In the genomic region with DNA sequence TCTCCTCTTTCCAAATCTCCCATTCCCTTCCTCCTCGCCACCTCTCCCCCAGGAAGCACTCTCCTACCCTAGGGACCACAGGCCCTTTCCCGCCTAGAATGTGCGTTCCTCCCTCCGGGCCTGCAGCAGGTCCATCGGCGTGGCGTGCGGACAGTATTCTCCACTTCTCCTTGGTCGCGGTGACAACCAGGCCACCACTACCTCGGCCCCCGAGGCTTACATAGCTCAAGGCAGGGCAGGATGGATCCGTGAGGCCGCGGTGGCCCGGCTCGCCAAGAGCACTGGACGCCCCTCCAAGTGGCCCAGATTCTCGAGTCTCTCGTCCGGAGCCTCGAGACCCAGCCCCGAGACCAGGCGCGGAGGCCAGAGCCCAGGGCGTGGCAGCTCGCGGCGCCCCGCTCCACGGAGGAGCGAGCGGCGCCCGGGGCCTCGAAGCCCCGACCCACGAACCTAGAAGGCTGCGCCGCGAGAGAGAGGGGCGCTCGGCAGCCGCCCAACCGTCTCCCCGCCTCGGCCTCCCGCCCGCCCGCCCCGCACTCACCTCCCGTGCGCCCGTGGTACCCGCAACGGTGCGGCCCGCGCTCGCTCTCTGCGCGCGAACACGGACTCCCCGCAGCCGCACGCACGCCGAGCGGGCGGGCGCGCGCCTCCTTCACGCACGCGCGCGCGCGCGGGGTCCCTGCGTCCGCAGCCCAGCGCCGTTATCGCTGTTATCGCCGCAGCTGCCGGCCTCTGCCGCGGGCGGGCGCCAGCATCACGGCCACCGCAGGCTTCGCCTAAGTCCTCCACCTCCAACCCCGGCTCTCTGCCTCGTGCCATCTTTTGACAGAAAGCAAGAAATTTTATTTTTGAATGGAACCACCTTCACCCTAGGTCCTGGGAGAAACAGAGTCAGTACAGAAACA, we compare ENCODE assay signal across 8 mouse cellular contexts. TPM values are rescaled to one million over a fixed set of nuclear protein-coding genes. Genes with fewer than 3 reads are reported as not detected.
DNase-seq lines count a peak whose midpoint lies in the region; ATAC-seq lines count a peak whose summit lies in the region.

A gene (minus strand): TSS at position 700 of the 905 bp plus-strand sequence.

- under 1% methylated on average over 81 of the region's 99 CpGs for WGBS in embryonic facial prominence, embryonic 13.5 days
- WGBS in limb, embryonic 15.5 days, result under 1% methylated on average over 93 of the region's 99 CpGs
- WGBS in midbrain, embryonic 15.5 days, result under 1% methylated on average over 94 of the region's 99 CpGs
- 1% methylated on average over 67 of the region's 99 CpGs for WGBS in stomach, embryonic 14.5 days

- no peaks in the 10 kb centered on the region for H3K27me3 ChIP-seq in embryonic facial prominence, embryonic 13.5 days
- H3K27me3 ChIP-seq in limb, embryonic 15.5 days, result no peaks in the 10 kb centered on the region
- no peaks in the 10 kb centered on the region for H3K27me3 ChIP-seq in midbrain, embryonic 15.5 days (replicated peaks)
- no peaks in the 10 kb centered on the region for H3K27me3 ChIP-seq in stomach, embryonic 14.5 days (ENCODE audit: control insufficient read depth, insufficient read depth, low read length)

- H3K9ac ChIP-seq in embryonic facial prominence, embryonic 13.5 days, result peak within 1 kb of the TSS; percentile 88
- peak within 1 kb of the TSS; percentile 80 for H3K9ac ChIP-seq in limb, embryonic 15.5 days
- H3K9ac ChIP-seq in midbrain, embryonic 15.5 days, result peak within 1 kb of the TSS; percentile 83
- H3K9ac ChIP-seq in stomach, embryonic 14.5 days (replicated peaks; ENCODE audit: low read depth, low read length), result peak within 1 kb of the TSS; percentile 81

- H3K4me1 ChIP-seq in embryonic facial prominence, embryonic 13.5 days, result peaks cover 14% of the 10 kb centered on the region; the same call in 1 of the 2 replicates
- peaks cover 13% of the 10 kb centered on the region; the same call in 1 of the 2 replicates for H3K4me1 ChIP-seq in limb, embryonic 15.5 days
- H3K4me1 ChIP-seq in midbrain, embryonic 15.5 days, result peaks cover 37% of the 10 kb centered on the region
- no peaks in the 10 kb centered on the region; the same call in 1 of the 2 replicates for H3K4me1 ChIP-seq in stomach, embryonic 14.5 days (ENCODE audit: control insufficient read depth, insufficient read depth, low read length)

- H3K36me3 ChIP-seq in embryonic facial prominence, embryonic 13.5 days, result no peaks in the 10 kb centered on the region
- no peaks in the 10 kb centered on the region for H3K36me3 ChIP-seq in limb, embryonic 15.5 days
- no peaks in the 10 kb centered on the region for H3K36me3 ChIP-seq in midbrain, embryonic 15.5 days (replicated peaks)
- no peaks in the 10 kb centered on the region for H3K36me3 ChIP-seq in stomach, embryonic 14.5 days (ENCODE audit: control insufficient read depth, insufficient read depth, low read length)

- H3K4me3 ChIP-seq in embryonic facial prominence, embryonic 13.5 days, result peak within 1 kb of the TSS; percentile 72
- peak within 1 kb of the TSS; percentile 64 for H3K4me3 ChIP-seq in limb, embryonic 15.5 days
- peak within 1 kb of the TSS; percentile 77 for H3K4me3 ChIP-seq in midbrain, embryonic 15.5 days
- peak within 1 kb of the TSS; percentile 73 for H3K4me3 ChIP-seq in stomach, embryonic 14.5 days (ENCODE audit: low read depth, low read length)

- H3K9me3 ChIP-seq in embryonic facial prominence, embryonic 13.5 days, result no peaks in the 10 kb centered on the region
- no peaks in the 10 kb centered on the region for H3K9me3 ChIP-seq in limb, embryonic 15.5 days
- no peaks in the 10 kb centered on the region for H3K9me3 ChIP-seq in midbrain, embryonic 15.5 days
- H3K9me3 ChIP-seq in stomach, embryonic 14.5 days (ENCODE audit: control insufficient read depth, low read depth, low read length), result no peaks in the 10 kb centered on the region

- H3K4me2 ChIP-seq in embryonic facial prominence, embryonic 13.5 days, result peak within 1 kb of the TSS; percentile 79
- H3K4me2 ChIP-seq in limb, embryonic 15.5 days, result peak within 1 kb of the TSS; percentile 77
- H3K4me2 ChIP-seq in midbrain, embryonic 15.5 days, result peak within 1 kb of the TSS; percentile 64
- peak within 1 kb of the TSS; percentile 79 for H3K4me2 ChIP-seq in stomach, embryonic 14.5 days (replicated peaks; ENCODE audit: low read depth, low read length)

- peak; percentile 59 for ATAC-seq in embryonic facial prominence, embryonic 13.5 days (ENCODE audit: insufficient number of reproducible peaks, insufficient read depth, low FRiP score, low TSS enrichment, low read depth)
- ATAC-seq in limb, embryonic 15.5 days (ENCODE audit: insufficient number of reproducible peaks, low FRiP score, low TSS enrichment, low read depth), result peak; percentile 48
- peak; percentile 88 for ATAC-seq in midbrain, embryonic 15.5 days (replicated peaks)
- ATAC-seq in stomach, embryonic 14.5 days (ENCODE audit: insufficient number of reproducible peaks, insufficient read depth, low FRiP score, low read depth), result peak; percentile 84

- peak within 1 kb of the TSS; percentile 11; the same call in 1 of the 2 replicates for H3K27ac ChIP-seq in embryonic facial prominence, embryonic 13.5 days
- H3K27ac ChIP-seq in limb, embryonic 15.5 days, result peak within 1 kb of the TSS; percentile 76
- H3K27ac ChIP-seq in midbrain, embryonic 15.5 days, result peak within 1 kb of the TSS; percentile 87
- peak within 1 kb of the TSS; percentile 44 for H3K27ac ChIP-seq in stomach, embryonic 14.5 days (ENCODE audit: low read length)

- peak; percentile 23 for DNase-seq in thymus, postnatal 4 days
- no peak for DNase-seq in thymus, adult 18-20 months
- peak; percentile 50 to 63 for DNase-seq in heart, adult 9 months (ENCODE audit: low spot score in 2 of 2)
- peak; percentile 54 for DNase-seq in kidney, adult 9 months

RNA-seq across cellular contexts. Expression of the gene that starts here (rescaled TPM):
- polyA plus RNA-seq in embryonic facial prominence, embryonic 13.5 days (2015; fragmentation: Nextera tagmentation; extraction: Ambion mirVana), result 32.4 and 35.8 TPM in 2 replicates
- 48.5 and 50.7 TPM in 2 replicates for polyA plus RNA-seq in limb, embryonic 15.5 days (2015; fragmentation: Nextera tagmentation; extraction: Ambion mirVana)
- polyA plus RNA-seq in midbrain, embryonic 15.5 days (2015; fragmentation: Nextera tagmentation; extraction: Ambion mirVana), result 101 and 103 TPM in 2 replicates
- polyA plus RNA-seq in stomach, embryonic 14.5 days (2014; fragmentation: Nextera tagmentation; extraction: Ambion mirVana), result 42.7 and 43.1 TPM in 2 replicates

Comparison
In these comparisons a context has a peak if more than half of its experiments do, and no peak if none do; other contexts are left out.
1. DNase-seq: peak in thymus, postnatal 4 days (single experiment), heart, adult 9 months (2 of 2) and kidney, adult 9 months (single experiment); none in thymus, adult 18-20 months (0 of 2).
2. H3K27ac ChIP-seq: peak in every context shown above with its lines; median percentile 87 in midbrain, embryonic 15.5 days; 76 in limb, embryonic 15.5 days; 44 in stomach, embryonic 14.5 days; 11 in embryonic facial prominence, embryonic 13.5 days.
3. Peak in every context shown above with its lines, with median percentiles within 50 percentile points of each other: ATAC-seq, H3K4me2 ChIP-seq, H3K4me3 ChIP-seq and H3K9ac ChIP-seq.